Mouse (Mus musculus) left cerebral cortex, adult 9 months (tissue): ENCODE measurements at regions not wholly inside any gene's neighbourhood (a gene's known extent, or its start where the extent isn't known, plus 50 kb on each side); places are given as distances from the start of the nearest gene placed in this dataset.

Experiments
- DNase-seq, 2 experiments: peaks; one replicate each; pipeline ENCODE4 v3.0.0; 2022; ENCODE audit warnings: low spot score in 2 of 2

GRCm38 (mm10) chr1:184395215-184395614 is 337.2 kb downstream of the Hlx start:
- peak; percentile 2 to 12 for DNase-seq

GRCm38 (mm10) chr1:184394559-184395194 is 337.7 kb downstream of the Hlx start:
- DNase-seq = no peak

- DNase-seq = no peak
These were observed 348.2 kb downstream of the Hlx start for GRCm38 (mm10) chr1:184384088-184384823.

- DNase-seq = no peak
These were observed 344.6 kb upstream of the 1700056E22Rik start for GRCm38 (mm10) chr1:184378665-184379064.

GRCm38 (mm10) chr1:184365026-184365425 is 330.9 kb upstream of the 1700056E22Rik start:
- no peak for DNase-seq

GRCm38 (mm10) chr1:184358226-184358568 is 324.1 kb upstream of the 1700056E22Rik start:
- no peak for DNase-seq

GRCm38 (mm10) chr1:184357474-184358225 is 323.5 kb upstream of the 1700056E22Rik start:
- DNase-seq = no peak

- DNase-seq = no peak
These were observed 319.8 kb upstream of the 1700056E22Rik start for GRCm38 (mm10) chr1:184353832-184354449.

GRCm38 (mm10) chr1:184351760-184352159 is 317.7 kb upstream of the 1700056E22Rik start:
- DNase-seq = no peak

GRCm38 (mm10) chr1:184344829-184345228 is 310.7 kb upstream of the 1700056E22Rik start:
- DNase-seq = no peak

GRCm38 (mm10) chr1:184335952-184336351 is 301.9 kb upstream of the 1700056E22Rik start:
- no peak for DNase-seq

- DNase-seq = no peak
These were observed 301.2 kb upstream of the 1700056E22Rik start for GRCm38 (mm10) chr1:184335281-184335680.

- DNase-seq = no peak
These were observed 300.7 kb upstream of the 1700056E22Rik start for GRCm38 (mm10) chr1:184334818-184335217.

- DNase-seq = no peak
These were observed 299.0 kb upstream of the 1700056E22Rik start for GRCm38 (mm10) chr1:184333086-184333485.

- no peak for DNase-seq
These were observed 296.6 kb upstream of the 1700056E22Rik start for GRCm38 (mm10) chr1:184330516-184331350.

GRCm38 (mm10) chr1:184326191-184326590 is 292.1 kb upstream of the 1700056E22Rik start:
- DNase-seq = no peak

GRCm38 (mm10) chr1:184324234-184324633 is 290.1 kb upstream of the 1700056E22Rik start:
- no peak for DNase-seq

GRCm38 (mm10) chr1:184320521-184321177 is 286.5 kb upstream of the 1700056E22Rik start:
- DNase-seq = no peak

- peak in 1 of 2 experiments; percentile 4 for DNase-seq
These were observed 276.2 kb upstream of the 1700056E22Rik start for GRCm38 (mm10) chr1:184310185-184310815.

- DNase-seq = no peak
These were observed 270.7 kb upstream of the 1700056E22Rik start for GRCm38 (mm10) chr1:184304813-184305212.
